Mouse (Mus musculus) megakaryocyte, adult 5-6 weeks (primary cell): ENCODE measurements at regions not wholly inside any gene's neighbourhood (a gene's known extent, or its start where the extent isn't known, plus 50 kb on each side); places are given as distances from the start of the nearest gene placed in this dataset.

ENCODE experiments used
- ATAC-seq: 2 replicates; pipeline ENCODE4 v1.8.0; 2016; ENCODE audit warnings: mild to moderate bottlenecking, inconsistent platforms; ENCODE audit not compliant: poor library complexity, severe bottlenecking

DNA sequence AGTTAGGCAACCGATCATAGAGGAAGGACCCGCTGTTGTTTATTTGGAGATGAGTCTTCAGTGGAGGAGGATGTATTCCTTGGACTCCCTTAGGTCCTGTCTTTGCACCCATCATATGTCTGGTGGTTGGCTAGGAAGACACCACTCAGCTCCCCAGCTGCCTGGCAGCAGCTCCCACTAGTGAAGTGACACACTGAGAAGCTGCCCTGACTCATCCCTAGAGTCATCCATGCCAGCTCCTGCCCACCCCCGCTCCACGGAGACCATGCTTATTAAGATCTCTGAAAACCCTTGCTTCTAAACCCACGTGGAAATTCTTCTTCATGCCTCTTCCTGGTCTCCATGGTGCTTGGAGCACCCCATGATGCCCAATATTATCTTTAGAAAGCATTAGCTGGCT, 69.4 kb upstream of the Ado start:
- ATAC-seq: no peak

DNA sequence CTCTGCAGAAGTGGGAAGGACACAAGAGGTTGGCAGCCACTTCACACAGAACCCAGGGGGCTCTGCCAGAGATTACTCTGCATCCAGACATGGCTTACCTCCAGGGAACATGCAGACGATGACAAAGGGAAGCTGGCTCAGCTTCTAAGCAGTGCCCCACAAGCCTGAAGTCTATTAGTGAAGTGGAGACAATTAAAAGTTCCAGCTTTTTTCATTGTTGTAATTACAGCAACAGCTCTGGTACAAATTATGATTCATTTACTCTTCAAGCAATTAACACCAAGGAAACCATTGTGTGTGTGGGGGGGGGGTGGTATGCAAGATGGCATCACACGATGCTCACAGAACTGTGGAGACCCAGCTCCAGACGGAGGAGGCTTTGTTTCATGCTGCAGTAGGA, 66.3 kb upstream of the Ado start:
- no peak for ATAC-seq

GRCm38 (mm10) chr10:67610689-67611088, 61.9 kb upstream of the Ado start:
- ATAC-seq: peak; percentile 68

GRCm38 (mm10) chr10:67608033-67608432, 59.3 kb upstream of the Ado start:
- ATAC-seq: peak; percentile 34

DNA sequence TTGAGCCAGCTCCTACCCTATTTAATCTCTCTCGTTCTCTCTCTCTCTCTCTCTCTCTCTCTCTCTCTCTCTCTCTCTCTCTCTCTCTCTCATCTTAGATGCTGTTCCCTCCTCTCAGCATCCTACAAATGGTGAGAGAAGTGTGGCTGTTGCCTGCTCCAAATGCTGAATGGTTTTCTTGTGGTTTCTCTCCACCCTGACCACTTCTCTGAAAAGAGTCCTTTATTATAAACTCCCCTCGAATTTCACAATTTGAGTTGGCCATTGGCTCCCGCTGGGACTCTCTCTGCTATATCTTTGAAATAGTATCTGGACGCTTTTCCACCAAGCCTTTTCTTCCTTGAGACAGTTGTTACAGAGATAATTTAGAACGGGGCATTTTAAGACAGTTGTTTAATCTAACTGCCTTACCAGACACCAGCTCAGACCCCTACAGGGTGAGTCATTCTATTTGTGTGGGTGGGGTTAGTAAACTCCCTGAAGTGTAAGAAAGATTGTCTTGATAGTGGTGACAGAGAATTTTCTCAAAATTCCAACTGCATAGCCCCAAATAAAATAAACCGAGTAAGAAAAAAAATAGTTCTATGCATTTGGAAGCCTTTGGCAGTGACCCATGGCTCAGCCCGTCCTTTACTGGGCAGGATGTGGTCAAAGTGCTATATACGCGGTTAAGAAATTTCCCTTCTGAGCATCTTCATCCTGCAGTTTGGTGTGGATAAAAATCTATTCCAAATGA, 58.7 kb upstream of the Ado start:
- ATAC-seq: peak; percentile 50

DNA sequence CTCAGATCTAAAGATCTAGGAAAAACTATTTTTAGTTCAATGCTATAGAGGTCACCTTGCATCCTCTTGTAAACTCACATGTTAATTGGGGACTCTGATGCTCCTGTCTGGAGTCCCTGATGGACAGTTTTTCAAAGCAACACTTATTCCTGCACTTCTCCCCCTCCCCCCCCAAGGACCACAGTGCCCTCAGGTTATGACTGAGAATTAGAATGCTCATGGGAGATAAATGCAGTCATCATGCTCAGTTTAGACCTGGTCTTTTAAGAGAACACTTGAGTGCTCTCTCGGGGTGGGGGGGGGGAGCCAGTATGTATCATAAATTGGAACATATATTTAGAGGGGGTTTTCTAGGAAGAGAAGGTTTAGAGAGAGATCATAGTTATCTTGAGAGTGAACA, 58.0 kb upstream of the Ado start:
- ATAC-seq: no peak

DNA sequence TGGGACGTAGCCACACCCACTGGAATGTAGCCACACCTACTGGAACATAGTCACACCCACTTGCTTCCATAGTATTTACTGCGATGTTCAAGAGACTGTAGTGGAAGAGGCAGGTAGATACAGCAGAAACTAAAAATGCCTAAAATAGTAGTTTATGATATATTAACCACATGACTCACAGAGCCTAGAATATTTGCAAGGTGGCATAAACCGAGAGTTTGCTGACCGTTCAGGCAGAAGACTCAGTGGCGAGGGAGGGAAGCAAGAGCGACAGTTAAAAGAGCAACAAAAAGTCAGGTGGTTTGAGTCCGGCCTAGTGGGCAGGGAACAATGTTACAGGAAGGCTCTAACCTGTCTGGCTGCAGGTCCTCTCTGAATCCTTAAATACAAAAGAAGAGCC, 50.6 kb upstream of the Ado start:
- ATAC-seq: no peak

DNA sequence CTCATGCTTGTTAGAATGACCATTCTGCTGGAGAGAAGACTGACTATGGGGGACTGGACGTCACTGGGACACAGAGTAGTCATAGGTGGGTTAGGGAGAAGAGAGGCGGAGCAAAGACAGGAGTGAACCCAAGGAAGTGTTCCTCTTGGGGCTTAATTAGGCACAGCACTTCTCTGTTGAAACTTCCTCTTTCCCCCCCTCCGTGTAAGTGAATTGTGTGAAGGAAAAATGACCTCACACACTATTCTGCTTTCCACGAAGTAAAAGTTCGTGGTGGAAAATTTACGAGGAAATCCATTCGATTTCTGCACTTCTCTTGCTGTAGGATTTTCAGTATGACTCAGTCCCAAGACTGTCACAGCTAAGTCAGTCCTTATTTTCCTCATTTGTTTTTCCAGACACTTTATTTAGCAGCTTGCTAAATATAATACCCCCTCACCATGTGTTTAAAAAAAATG, 49.9 kb upstream of the Ado start:
- ATAC-seq: peak; percentile 91
